Mouse (Mus musculus): ENCODE measurements around the gene Vti1a. TPM values are rescaled to one million over a fixed set of nuclear protein-coding genes. Genes with fewer than 3 reads are reported as not detected.
A peak's percentile ranks its signal among the peaks of the same experiment; 100 is the strongest.

Vti1a gene
- polyA plus RNA-seq, 2 experiments, result 6.9 to 11.9 TPM

GRCm38 (mm10) chr19:55554295-55554694 is 238.2 kb downstream of the Vti1a start:
- H3K4me2 ChIP-seq (ENCODE audit: low read depth), result no peak overlapping the region
- H3K9me3 ChIP-seq (ENCODE audit: control insufficient read depth, low read length), result no peaks in the 10 kb centered on the region
- TF ChIP-seq EP300 (IDR thresholded peaks at IDR 0.05; ENCODE audit: low read depth) (no peak), CTCF (IDR thresholded peaks at IDR 0.05; ENCODE audit: low read depth) (no peak)
- ATAC-seq (ENCODE audit: insufficient read depth) (peak; percentile 54; the same call in 1 of the 2 replicates), DNase-seq (ENCODE audit: low read depth in 3 of 3, low spot score in 3 of 3) (no peak)
- 20% methylated on average over 5 of the region's 5 CpGs for WGBS (ENCODE audit: insufficient replicate concordance)
- no peak overlapping the region for H3K9ac ChIP-seq (replicated peaks)
- no peak overlapping the region for H3K27ac ChIP-seq
- no peaks in the 10 kb centered on the region for H3K27me3 ChIP-seq (ENCODE audit: control insufficient read depth, insufficient read depth, low read length)
- H3K36me3 ChIP-seq (replicated peaks; ENCODE audit: control insufficient read depth, insufficient read depth, low read depth), result no peaks in the 10 kb centered on the region
- peaks cover 16 to 30% of the 10 kb centered on the region in 2 experiments for H3K4me1 ChIP-seq (replicated peaks; ENCODE audit: control insufficient read depth in 2 of 2, insufficient read depth in 2 of 2, low read length in 1 of 2)
- H3K4me3 ChIP-seq (ENCODE audit: insufficient read depth in 1 of 2, low read depth in 2 of 2, low read length in 2 of 2), result no peak overlapping the region

DNA sequence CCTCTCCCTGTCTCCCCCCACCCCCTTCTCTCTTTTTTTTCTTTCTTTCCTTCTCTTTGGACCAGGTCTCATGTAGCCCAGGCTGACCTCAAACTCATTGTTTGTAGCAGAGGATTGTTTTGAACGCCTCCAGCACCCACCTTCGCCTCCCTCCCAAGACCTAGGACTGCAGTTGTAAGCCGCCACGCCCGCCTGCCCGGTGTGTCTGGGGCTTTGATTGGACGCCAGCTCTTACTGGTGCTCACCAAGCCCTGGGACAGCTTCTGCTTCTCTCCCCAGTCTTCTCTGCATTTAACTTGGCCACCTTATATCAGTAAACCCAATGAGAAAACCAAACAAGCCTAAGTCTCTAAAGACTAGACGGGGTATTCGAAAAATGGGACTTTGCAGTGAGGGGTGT is 238.6 kb downstream of the Vti1a start:
- 56% methylated on average over 9 of the region's 9 CpGs for WGBS (ENCODE audit: insufficient replicate concordance)
- Histone ChIP-seq H3K4me2 (ENCODE audit: low read depth) (no peak overlapping the region), H3K27ac (no peak overlapping the region), H3K4me1 (replicated peaks; ENCODE audit: control insufficient read depth in 2 of 2, insufficient read depth in 2 of 2, low read length in 1 of 2) (peaks cover 16 to 30% of the 10 kb centered on the region in 2 experiments), H3K9ac (replicated peaks) (no peak overlapping the region), H3K4me3 (ENCODE audit: insufficient read depth in 1 of 2, low read depth in 2 of 2, low read length in 2 of 2) (no peak overlapping the region), H3K27me3 (ENCODE audit: control insufficient read depth, insufficient read depth, low read length) (no peaks in the 10 kb centered on the region), H3K36me3 (replicated peaks; ENCODE audit: control insufficient read depth, insufficient read depth, low read depth) (no peaks in the 10 kb centered on the region), H3K9me3 (ENCODE audit: control insufficient read depth, low read length) (no peaks in the 10 kb centered on the region)
- ATAC-seq (ENCODE audit: insufficient read depth), result peak; percentile 56; the same call in 1 of the 2 replicates
- TF ChIP-seq CTCF (IDR thresholded peaks at IDR 0.05; ENCODE audit: low read depth), result no peak
- TF ChIP-seq EP300 (IDR thresholded peaks at IDR 0.05; ENCODE audit: low read depth), result no peak
- no peak for DNase-seq (ENCODE audit: low read depth in 3 of 3, low spot score in 3 of 3)

- Histone ChIP-seq H3K4me2 (ENCODE audit: low read depth) (no peak overlapping the region), H3K4me3 (ENCODE audit: insufficient read depth in 1 of 2, low read depth in 2 of 2, low read length in 2 of 2) (no peak overlapping the region), H3K27me3 (ENCODE audit: control insufficient read depth, insufficient read depth, low read length) (no peaks in the 10 kb centered on the region), H3K9ac (replicated peaks) (no peak overlapping the region), H3K36me3 (replicated peaks; ENCODE audit: control insufficient read depth, insufficient read depth, low read depth) (no peaks in the 10 kb centered on the region), H3K9me3 (ENCODE audit: control insufficient read depth, low read length) (no peaks in the 10 kb centered on the region), H3K4me1 (replicated peaks; ENCODE audit: control insufficient read depth in 2 of 2, insufficient read depth in 2 of 2, low read length in 1 of 2) (peaks cover 16 to 25% of the 10 kb centered on the region in 2 experiments), H3K27ac (no peak overlapping the region)
- no peak for TF ChIP-seq CTCF (IDR thresholded peaks at IDR 0.05; ENCODE audit: low read depth)
- no peak for TF ChIP-seq EP300 (IDR thresholded peaks at IDR 0.05; ENCODE audit: low read depth)
- ATAC-seq (ENCODE audit: insufficient read depth) (no peak), DNase-seq (ENCODE audit: low read depth in 3 of 3, low spot score in 3 of 3) (no peak)
- 40% methylated on average over 21 of the region's 21 CpGs for WGBS (ENCODE audit: insufficient replicate concordance)
These were observed 240.3 kb downstream of the Vti1a start for GRCm38 (mm10) chr19:55556168-55556999.

GRCm38 (mm10) chr19:55559331-55559730 is 243.2 kb downstream of the Vti1a start:
- DNase-seq (ENCODE audit: low read depth in 3 of 3, low spot score in 3 of 3) (no peak), ATAC-seq (ENCODE audit: insufficient read depth) (no peak)
- H3K27me3 ChIP-seq (ENCODE audit: control insufficient read depth, insufficient read depth, low read length), result no peaks in the 10 kb centered on the region
- H3K4me1 ChIP-seq (replicated peaks; ENCODE audit: control insufficient read depth in 2 of 2, insufficient read depth in 2 of 2, low read length in 1 of 2), result peaks cover 6 to 13% of the 10 kb centered on the region in 2 experiments
- TF ChIP-seq EP300 (IDR thresholded peaks at IDR 0.05; ENCODE audit: low read depth) (no peak), CTCF (IDR thresholded peaks at IDR 0.05; ENCODE audit: low read depth) (no peak)
- H3K4me2 ChIP-seq (ENCODE audit: low read depth), result no peak overlapping the region
- no peaks in the 10 kb centered on the region for H3K36me3 ChIP-seq (replicated peaks; ENCODE audit: control insufficient read depth, insufficient read depth, low read depth)
- H3K9ac ChIP-seq (replicated peaks), result no peak overlapping the region
- H3K27ac ChIP-seq, result no peak overlapping the region
- WGBS (ENCODE audit: insufficient replicate concordance), result 69% methylated on average over 12 of the region's 12 CpGs
- H3K4me3 ChIP-seq (ENCODE audit: insufficient read depth in 1 of 2, low read depth in 2 of 2, low read length in 2 of 2), result no peak overlapping the region
- no peaks in the 10 kb centered on the region for H3K9me3 ChIP-seq (ENCODE audit: control insufficient read depth, low read length)

- Histone ChIP-seq H3K4me2 (ENCODE audit: low read depth) (no peak overlapping the region), H3K9me3 (ENCODE audit: control insufficient read depth, low read length) (no peaks in the 10 kb centered on the region), H3K4me1 (replicated peaks; ENCODE audit: control insufficient read depth in 2 of 2, insufficient read depth in 2 of 2, low read length in 1 of 2) (peaks cover 13 to 19% of the 10 kb centered on the region in 2 experiments), H3K9ac (replicated peaks) (no peak overlapping the region), H3K36me3 (replicated peaks; ENCODE audit: control insufficient read depth, insufficient read depth, low read depth) (no peaks in the 10 kb centered on the region), H3K27ac (no peak overlapping the region), H3K4me3 (ENCODE audit: insufficient read depth in 1 of 2, low read depth in 2 of 2, low read length in 2 of 2) (no peak overlapping the region), H3K27me3 (ENCODE audit: control insufficient read depth, insufficient read depth, low read length) (no peaks in the 10 kb centered on the region)
- TF ChIP-seq EP300 (IDR thresholded peaks at IDR 0.05; ENCODE audit: low read depth), result no peak
- TF ChIP-seq CTCF (IDR thresholded peaks at IDR 0.05; ENCODE audit: low read depth), result no peak
- ATAC-seq (ENCODE audit: insufficient read depth), result no peak
- DNase-seq (ENCODE audit: low read depth in 3 of 3, low spot score in 3 of 3), result no peak
- 77% methylated on average over 11 of the region's 11 CpGs for WGBS (ENCODE audit: insufficient replicate concordance)
These were observed 244.1 kb downstream of the Vti1a start for GRCm38 (mm10) chr19:55560088-55560682.
